Mouse (Mus musculus): ENCODE measurements at regions not wholly inside any gene's neighbourhood (a gene's known extent, or its start where the extent isn't known, plus 50 kb on each side); places are given as distances from the start of the nearest gene placed in this dataset.

GRCm38 (mm10) chr1:73717401-73717800 is 406.8 kb downstream of the Tns1 start:
- Histone ChIP-seq H3K4me1 (ENCODE audit: control insufficient read depth, insufficient read depth, low read length) (no peaks in the 10 kb centered on the region), H3K27ac (ENCODE audit: insufficient read depth, low read depth, low read length) (peak overlapping the region; percentile 70), H3K4me3 (ENCODE audit: insufficient read depth, low read depth, low read length) (no peak overlapping the region), H3K27me3 (replicated peaks; ENCODE audit: control insufficient read depth, insufficient read depth, low read length) (no peaks in the 10 kb centered on the region), H3K36me3 (ENCODE audit: control insufficient read depth, insufficient read depth, low read length) (no peaks in the 10 kb centered on the region)
- TF ChIP-seq CTCF (conservative IDR thresholded peaks at IDR 0.05; ENCODE audit: insufficient read depth, insufficient read length, low read depth, low read length), result no peak
- TF ChIP-seq POLR2A (IDR thresholded peaks at IDR 0.05; ENCODE audit: low read depth, low read length), result no peak
- WGBS, result 36% methylated on average over 7 of the region's 7 CpGs
- peak; percentile 84 for DNase-seq

DNA sequence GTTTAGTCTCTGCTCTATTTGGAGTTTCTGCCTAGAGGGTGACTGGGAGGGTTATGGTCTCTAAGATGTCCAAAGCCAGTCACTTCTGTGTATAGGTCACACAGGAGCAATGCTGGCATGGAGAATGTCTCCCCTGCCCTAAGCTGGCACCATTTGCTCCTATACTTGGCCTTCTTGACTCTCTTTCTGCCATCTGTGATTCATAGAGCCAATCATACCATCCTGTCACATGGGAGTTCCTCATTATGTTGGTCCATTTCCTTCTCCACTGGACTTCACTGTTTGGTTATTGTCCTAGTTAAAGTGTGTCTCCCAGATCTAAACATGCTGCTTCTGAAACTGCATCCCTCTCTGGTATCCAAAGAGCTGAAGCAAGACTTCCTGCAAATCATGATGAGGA is 407.3 kb downstream of the Tns1 start:
- H3K27me3 ChIP-seq (replicated peaks; ENCODE audit: control insufficient read depth, insufficient read depth, low read length), result no peaks in the 10 kb centered on the region
- H3K36me3 ChIP-seq (ENCODE audit: control insufficient read depth, insufficient read depth, low read length), result no peaks in the 10 kb centered on the region
- H3K4me1 ChIP-seq (ENCODE audit: control insufficient read depth, insufficient read depth, low read length), result no peaks in the 10 kb centered on the region
- H3K4me3 ChIP-seq (ENCODE audit: insufficient read depth, low read depth, low read length), result no peak overlapping the region
- peak overlapping the region; percentile 70 for H3K27ac ChIP-seq (ENCODE audit: insufficient read depth, low read depth, low read length)
- TF ChIP-seq CTCF (conservative IDR thresholded peaks at IDR 0.05; ENCODE audit: insufficient read depth, insufficient read length, low read depth, low read length), result no peak
- TF ChIP-seq POLR2A (IDR thresholded peaks at IDR 0.05; ENCODE audit: low read depth, low read length), result no peak
- no peak for DNase-seq

DNA sequence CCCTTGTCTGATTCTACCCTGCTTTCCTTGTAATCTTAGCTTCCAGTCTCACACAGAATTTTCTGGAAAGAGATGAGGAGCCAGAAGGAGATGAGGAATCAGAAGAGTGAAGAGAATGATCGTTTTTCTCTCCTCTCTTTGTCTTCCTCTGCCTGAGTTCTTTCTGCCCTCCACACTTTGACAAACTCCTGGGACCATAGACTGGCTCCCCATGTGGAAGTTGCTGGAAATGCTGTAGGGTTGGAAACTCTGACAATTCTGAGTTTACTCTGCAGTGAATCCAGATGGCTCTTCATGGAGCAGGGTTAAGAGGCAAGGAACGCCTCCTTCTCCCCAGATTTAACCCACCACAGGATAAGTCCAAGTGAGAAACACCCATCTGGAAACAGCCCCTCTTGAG is 408.7 kb downstream of the Tns1 start:
- no peaks in the 10 kb centered on the region for H3K4me1 ChIP-seq (ENCODE audit: control insufficient read depth, insufficient read depth, low read length)
- 74% methylated on average over 2 of the region's 2 CpGs for WGBS
- no peak overlapping the region for H3K4me3 ChIP-seq (ENCODE audit: insufficient read depth, low read depth, low read length)
- no peak for DNase-seq
- no peaks in the 10 kb centered on the region for H3K27me3 ChIP-seq (replicated peaks; ENCODE audit: control insufficient read depth, insufficient read depth, low read length)
- H3K27ac ChIP-seq (ENCODE audit: insufficient read depth, low read depth, low read length), result peak overlapping the region; percentile 39
- TF ChIP-seq CTCF (conservative IDR thresholded peaks at IDR 0.05; ENCODE audit: insufficient read depth, insufficient read length, low read depth, low read length) (no peak), POLR2A (IDR thresholded peaks at IDR 0.05; ENCODE audit: low read depth, low read length) (no peak)
- no peaks in the 10 kb centered on the region for H3K36me3 ChIP-seq (ENCODE audit: control insufficient read depth, insufficient read depth, low read length)

GRCm38 (mm10) chr1:73702428-73702842 is 421.8 kb downstream of the Tns1 start:
- DNase-seq, result no peak
- 21% methylated on average over 4 of the region's 4 CpGs for WGBS
- TF ChIP-seq POLR2A (IDR thresholded peaks at IDR 0.05; ENCODE audit: low read depth, low read length), result no peak
- TF ChIP-seq CTCF (conservative IDR thresholded peaks at IDR 0.05; ENCODE audit: insufficient read depth, insufficient read length, low read depth, low read length), result no peak
- no peak overlapping the region for H3K4me3 ChIP-seq (ENCODE audit: insufficient read depth, low read depth, low read length)
- H3K4me1 ChIP-seq (ENCODE audit: control insufficient read depth, insufficient read depth, low read length), result no peaks in the 10 kb centered on the region
- no peaks in the 10 kb centered on the region for H3K27me3 ChIP-seq (replicated peaks; ENCODE audit: control insufficient read depth, insufficient read depth, low read length)
- no peaks in the 10 kb centered on the region for H3K36me3 ChIP-seq (ENCODE audit: control insufficient read depth, insufficient read depth, low read length)
- no peak overlapping the region for H3K27ac ChIP-seq (ENCODE audit: insufficient read depth, low read depth, low read length)

GRCm38 (mm10) chr1:73693537-73693936 is 430.7 kb downstream of the Tns1 start:
- no peak for TF ChIP-seq POLR2A (IDR thresholded peaks at IDR 0.05; ENCODE audit: low read depth, low read length)
- TF ChIP-seq CTCF (conservative IDR thresholded peaks at IDR 0.05; ENCODE audit: insufficient read depth, insufficient read length, low read depth, low read length), result no peak
- H3K27me3 ChIP-seq (replicated peaks; ENCODE audit: control insufficient read depth, insufficient read depth, low read length), result no peaks in the 10 kb centered on the region
- H3K36me3 ChIP-seq (ENCODE audit: control insufficient read depth, insufficient read depth, low read length), result no peaks in the 10 kb centered on the region
- no peak for DNase-seq
- no peak overlapping the region for H3K4me3 ChIP-seq (ENCODE audit: insufficient read depth, low read depth, low read length)
- H3K4me1 ChIP-seq (ENCODE audit: control insufficient read depth, insufficient read depth, low read length), result no peaks in the 10 kb centered on the region
- WGBS, result 91% methylated on average over 2 of the region's 2 CpGs
- H3K27ac ChIP-seq (ENCODE audit: insufficient read depth, low read depth, low read length), result no peak overlapping the region

- Histone ChIP-seq H3K27ac (ENCODE audit: insufficient read depth, low read depth, low read length) (peak overlapping the region; percentile 76), H3K36me3 (ENCODE audit: control insufficient read depth, insufficient read depth, low read length) (no peaks in the 10 kb centered on the region), H3K27me3 (replicated peaks; ENCODE audit: control insufficient read depth, insufficient read depth, low read length) (no peaks in the 10 kb centered on the region), H3K4me3 (ENCODE audit: insufficient read depth, low read depth, low read length) (no peak overlapping the region), H3K4me1 (ENCODE audit: control insufficient read depth, insufficient read depth, low read length) (peaks cover 18% of the 10 kb centered on the region; the same call in 1 of the 2 replicates)
- DNase-seq, result no peak
- WGBS, result 69% methylated on average over 4 of the region's 4 CpGs
- TF ChIP-seq CTCF (conservative IDR thresholded peaks at IDR 0.05; ENCODE audit: insufficient read depth, insufficient read length, low read depth, low read length) (no peak), POLR2A (IDR thresholded peaks at IDR 0.05; ENCODE audit: low read depth, low read length) (no peak)
Measured at GRCm38 (mm10) chr1:73685734-73686133, 438.5 kb downstream of the Tns1 start.

- peaks cover 18% of the 10 kb centered on the region; the same call in 1 of the 2 replicates for H3K4me1 ChIP-seq (ENCODE audit: control insufficient read depth, insufficient read depth, low read length)
- peak; percentile 75 for DNase-seq
- no peaks in the 10 kb centered on the region for H3K27me3 ChIP-seq (replicated peaks; ENCODE audit: control insufficient read depth, insufficient read depth, low read length)
- peak overlapping the region; percentile 76 for H3K27ac ChIP-seq (ENCODE audit: insufficient read depth, low read depth, low read length)
- TF ChIP-seq POLR2A (IDR thresholded peaks at IDR 0.05; ENCODE audit: low read depth, low read length) (no peak), CTCF (conservative IDR thresholded peaks at IDR 0.05; ENCODE audit: insufficient read depth, insufficient read length, low read depth, low read length) (no peak)
- no peak overlapping the region for H3K4me3 ChIP-seq (ENCODE audit: insufficient read depth, low read depth, low read length)
- WGBS, result 57% methylated on average over 4 of the region's 4 CpGs
- H3K36me3 ChIP-seq (ENCODE audit: control insufficient read depth, insufficient read depth, low read length), result no peaks in the 10 kb centered on the region
Measured at GRCm38 (mm10) chr1:73685066-73685465, 439.2 kb downstream of the Tns1 start.
